Mouse (Mus musculus): ENCODE measurements around the gene Anks1b.

- no peak for TF ChIP-seq POLR2A (IDR thresholded peaks at IDR 0.05; ENCODE audit: control insufficient read depth, low read depth, low read length)
- no peak for TF ChIP-seq CTCF (IDR thresholded peaks at IDR 0.05; ENCODE audit: control insufficient read depth, insufficient read depth, insufficient replicate concordance, low read depth, low read length)
Measured at GRCm38 (mm10) chr10:90724931-90725330, 851.6 kb downstream of the Anks1b start.

Measured in testis, adult 2 months (tissue).